Mouse (Mus musculus) 416B (cell line): ENCODE results near the gene Cutal.

Experiments used
- DNase-seq: peaks from one replicate; pipeline ENCODE4 v3.0.0; 2011; ENCODE audit warnings: low read depth

Cutal gene

DNA sequence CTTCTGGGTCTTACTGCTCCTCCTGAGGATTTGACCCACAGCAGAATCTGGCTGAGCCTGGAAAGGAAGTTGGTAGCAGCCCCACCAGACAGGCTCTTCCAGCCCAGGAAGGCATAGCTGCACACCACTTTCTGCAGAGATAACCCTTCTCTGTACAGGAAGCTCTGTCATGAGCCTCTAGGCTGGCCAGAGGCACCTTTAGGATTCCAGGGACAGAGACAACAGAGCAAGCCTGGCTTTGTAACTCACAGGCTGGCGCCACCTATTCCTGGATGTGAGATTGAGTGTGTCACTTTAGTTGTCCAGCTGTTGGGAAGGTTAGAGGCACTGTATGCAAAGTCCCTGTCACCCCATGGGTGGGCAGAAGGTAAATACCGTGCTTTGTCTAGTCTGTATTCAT lies 40.9 kb downstream of the Cutal start:
- DNase-seq = no peak

DNA sequence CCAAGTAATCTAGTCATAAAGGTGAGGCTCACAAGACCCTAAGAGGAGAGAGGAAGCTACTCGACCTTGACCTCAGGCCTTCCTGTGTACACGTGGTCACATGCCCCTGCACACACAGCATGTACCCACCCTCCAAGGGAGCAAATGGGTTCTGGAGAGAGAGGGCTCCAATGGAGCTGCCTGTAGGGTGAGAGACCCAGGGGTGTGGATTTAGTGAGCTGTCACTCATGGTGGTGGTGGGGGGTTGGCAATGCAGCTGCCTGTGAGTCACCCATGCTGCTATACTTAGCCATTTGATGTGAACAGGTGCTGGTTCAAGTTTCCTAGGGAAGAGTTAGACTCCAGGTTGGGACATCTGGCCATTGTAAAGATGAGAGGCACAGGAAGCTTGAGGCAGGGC lies 45.9 kb downstream of the Cutal start:
- DNase-seq = no peak

DNA sequence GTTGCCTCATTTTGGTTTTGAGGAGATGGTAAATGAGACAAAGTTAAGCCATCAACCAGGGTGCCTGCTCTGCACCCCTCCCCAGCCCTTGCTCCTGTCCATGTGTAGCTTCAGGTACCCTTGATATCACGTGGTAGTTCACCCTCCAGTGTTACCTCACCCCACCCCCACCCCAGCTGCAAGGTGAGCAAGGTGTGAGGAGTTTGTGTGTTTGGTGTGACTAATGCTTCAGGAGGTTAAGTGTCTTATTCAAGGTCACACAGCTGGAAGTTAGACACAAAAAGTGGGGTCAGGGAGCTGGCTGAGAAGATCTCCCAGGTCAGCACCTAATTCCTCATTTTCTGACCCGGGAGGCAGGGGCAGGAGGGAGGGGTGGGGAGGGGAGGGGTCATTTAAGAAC lies 48.5 kb downstream of the Cutal start:
- no peak for DNase-seq

DNA sequence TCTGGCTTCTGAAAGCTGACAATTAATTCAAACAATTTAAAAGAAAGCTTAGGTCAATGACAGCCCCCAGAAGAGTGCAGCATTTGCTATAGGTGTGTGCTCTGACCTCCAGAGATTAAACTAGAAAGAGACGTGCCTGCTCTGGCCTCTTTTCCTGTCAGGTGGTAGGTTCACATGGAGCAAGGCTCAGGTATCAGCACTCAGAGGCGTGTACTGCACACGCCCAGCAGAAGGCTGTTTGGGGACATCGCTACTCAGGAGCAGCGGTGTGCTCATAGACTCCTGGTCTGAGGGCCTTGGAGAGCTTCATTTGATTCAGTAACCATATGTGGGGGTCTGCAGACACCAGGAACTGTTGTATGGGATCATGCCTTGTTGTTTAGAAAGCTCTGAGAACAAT lies 53.1 kb downstream of the Cutal start:
- DNase-seq = no peak

- no peak for DNase-seq
Observed at GRCm38 (mm10) chr2:34937460-34937859, 63.3 kb downstream of the Cutal start.

DNA sequence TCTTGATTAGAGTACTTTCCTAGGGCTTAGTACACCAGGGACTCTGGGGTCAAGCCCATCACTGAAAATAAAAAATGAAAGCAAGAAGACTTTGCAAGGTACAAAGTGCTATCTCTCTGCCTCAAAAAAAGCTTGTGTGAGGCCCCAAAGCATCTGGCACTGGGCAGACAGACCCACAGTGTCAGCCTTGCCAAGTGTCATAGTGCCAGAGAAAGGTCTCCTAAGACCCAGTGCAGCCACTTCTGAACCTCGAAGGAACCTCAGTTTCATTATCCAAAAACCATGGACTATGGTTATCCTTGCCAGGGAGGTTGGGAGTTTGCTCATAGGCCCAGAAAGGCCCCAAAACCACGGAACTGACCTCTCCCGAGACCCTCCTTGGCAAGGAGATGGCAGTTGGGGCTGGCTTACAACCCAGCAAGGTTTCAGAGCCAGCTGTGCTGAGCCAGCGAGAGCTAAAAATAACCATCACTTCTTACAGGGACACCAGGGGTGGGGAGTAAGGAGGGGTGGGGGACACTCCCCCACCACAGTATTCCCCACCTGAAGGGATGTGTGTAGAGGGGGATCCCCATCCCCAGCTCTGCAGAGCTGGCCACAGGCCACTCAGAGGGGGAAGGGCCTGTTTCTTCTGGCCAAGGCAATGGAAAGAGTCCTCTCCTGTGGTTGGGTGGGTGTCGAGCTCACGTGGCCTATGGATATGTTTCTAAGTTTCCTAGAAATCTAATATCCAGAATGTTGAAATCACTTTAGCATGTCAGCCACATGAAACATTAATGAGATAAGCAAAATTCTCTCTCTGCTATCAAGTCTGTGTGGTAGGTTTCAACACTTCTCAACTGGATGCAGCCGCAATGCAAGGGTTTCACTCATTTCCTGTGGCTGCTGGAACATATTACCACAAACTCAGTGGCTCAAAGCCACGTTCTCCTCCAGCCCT lies 64.3 kb downstream of the Cutal start:
- peak; percentile 95 for DNase-seq

GRCm38 (mm10) chr2:34940246-34940645 lies 66.0 kb downstream of the Cutal start:
- no peak for DNase-seq

DNA sequence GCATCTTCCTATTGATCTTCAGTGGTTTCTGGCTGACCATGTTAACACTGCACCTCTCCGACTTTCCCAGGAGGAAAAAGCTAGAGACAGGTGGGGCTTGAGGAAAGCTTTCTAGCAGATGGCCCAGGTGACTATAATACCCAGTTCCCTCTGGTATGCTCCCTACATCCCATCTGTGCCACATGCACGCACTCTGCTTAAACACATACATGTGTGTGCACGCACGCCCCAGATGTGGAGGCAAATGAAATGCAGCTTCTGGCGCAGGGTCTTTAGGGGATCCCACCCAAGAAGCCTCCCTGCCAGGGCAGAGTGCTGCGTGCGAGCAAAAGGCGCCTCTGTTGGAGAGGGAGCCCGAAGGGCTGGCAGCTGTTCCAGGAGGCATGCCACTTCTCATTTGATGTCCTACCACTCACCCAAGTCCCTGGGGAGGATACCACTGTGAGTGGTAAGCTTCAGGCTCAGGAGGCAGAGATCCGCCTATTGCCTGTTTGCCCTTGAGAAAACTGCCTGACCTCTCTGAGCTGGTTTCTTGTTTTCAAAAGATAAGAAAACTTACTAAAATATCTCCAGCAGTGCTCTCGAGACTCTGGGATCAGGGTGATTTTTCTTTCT lies 67.0 kb downstream of the Cutal start:
- DNase-seq = no peak
